23 mouse cellular contexts compared by ENCODE assay signal in genomic region chr16:18116467-18116866, GRCm38 (mm10). TPM values are rescaled to one million over a fixed set of nuclear protein-coding genes. Genes with fewer than 3 reads are reported as not detected.
A peak's percentile ranks its signal among the peaks of the same experiment; 100 is the strongest.
DNase-seq lines count a peak whose midpoint lies in the region; ATAC-seq and TF ChIP-seq lines count a peak whose summit lies in the region.
"Had no signal": no experiment of that assay in that cellular context is flagged by ENCODE, and none has a peak within 500 bp of the region (broad histone marks: within the 10 kb centered on the region; RNA-seq: fewer than 3 reads in every experiment).

No protein-coding gene starts in this region.

- H3K27ac ChIP-seq in embryonic facial prominence, embryonic 13.5 days: no peak overlapping the region
- H3K27ac ChIP-seq in embryonic facial prominence, embryonic 10.5 days (replicated peaks): no peak overlapping the region
- H3K27ac ChIP-seq in midbrain, postnatal 0 days (ENCODE audit: low read depth, low read length): no peak overlapping the region
- H3K27ac ChIP-seq in midbrain, embryonic 15.5 days: no peak overlapping the region
- no peak overlapping the region for H3K27ac ChIP-seq in intestine, embryonic 16.5 days (ENCODE audit: low read length)
- H3K27ac ChIP-seq: forebrain, embryonic 10.5 days; forebrain, embryonic 13.5 days; heart, adult 2 months; heart, embryonic 10.5 days; heart, embryonic 13.5 days; hindbrain, embryonic 12.5 days; hindbrain, embryonic 15.5 days had no signal

- H3K4me3 ChIP-seq in embryonic facial prominence, embryonic 13.5 days: no peak overlapping the region
- H3K4me3 ChIP-seq in embryonic facial prominence, embryonic 10.5 days: no peak overlapping the region
- no peak overlapping the region for H3K4me3 ChIP-seq in midbrain, postnatal 0 days (ENCODE audit: low read depth, low read length)
- no peak overlapping the region for H3K4me3 ChIP-seq in midbrain, embryonic 15.5 days
- H3K4me3 ChIP-seq in intestine, embryonic 16.5 days (ENCODE audit: low read length): no peak overlapping the region
- H3K4me3 ChIP-seq: forebrain, embryonic 10.5 days; forebrain, embryonic 13.5 days; heart, adult 2 months; heart, embryonic 10.5 days; heart, embryonic 13.5 days; hindbrain, embryonic 12.5 days; hindbrain, embryonic 15.5 days had no signal

- H3K9me3 ChIP-seq in embryonic facial prominence, embryonic 13.5 days: no peaks in the 10 kb centered on the region
- no peaks in the 10 kb centered on the region for H3K9me3 ChIP-seq in embryonic facial prominence, embryonic 10.5 days
- no peaks in the 10 kb centered on the region for H3K9me3 ChIP-seq in midbrain, postnatal 0 days (ENCODE audit: low read length)
- H3K9me3 ChIP-seq in midbrain, embryonic 15.5 days: no peaks in the 10 kb centered on the region
- no peaks in the 10 kb centered on the region for H3K9me3 ChIP-seq in intestine, embryonic 16.5 days (ENCODE audit: control insufficient read depth, low read length)
- H3K9me3 ChIP-seq: forebrain, embryonic 13.5 days; heart, embryonic 10.5 days; hindbrain, embryonic 15.5 days had no signal

- no peaks in the 10 kb centered on the region for H3K27me3 ChIP-seq in embryonic facial prominence, embryonic 13.5 days
- H3K27me3 ChIP-seq in embryonic facial prominence, embryonic 10.5 days (replicated peaks; ENCODE audit: low read depth, poor library complexity, severe bottlenecking): no peaks in the 10 kb centered on the region
- no peaks in the 10 kb centered on the region for H3K27me3 ChIP-seq in midbrain, postnatal 0 days (ENCODE audit: insufficient read depth, low read length)
- H3K27me3 ChIP-seq in midbrain, embryonic 15.5 days (replicated peaks): no peaks in the 10 kb centered on the region
- no peaks in the 10 kb centered on the region for H3K27me3 ChIP-seq in intestine, embryonic 16.5 days (replicated peaks; ENCODE audit: control insufficient read depth, insufficient read depth, low read length)
- H3K27me3 ChIP-seq: forebrain, embryonic 13.5 days; hindbrain, embryonic 15.5 days had no signal

- H3K4me1 ChIP-seq in embryonic facial prominence, embryonic 13.5 days: 0 out of 2 replicates have a peak, but pooled peaks cover 5% of the 10 kb centered on the region
- H3K4me1 ChIP-seq in embryonic facial prominence, embryonic 10.5 days: peaks cover 4% of the 10 kb centered on the region; the same call in 1 of the 2 replicates
- no peaks in the 10 kb centered on the region for H3K4me1 ChIP-seq in midbrain, postnatal 0 days (ENCODE audit: insufficient read depth, low read length)
- peaks cover 4% of the 10 kb centered on the region; the same call in 1 of the 2 replicates for H3K4me1 ChIP-seq in midbrain, embryonic 15.5 days
- H3K4me1 ChIP-seq in intestine, embryonic 16.5 days (ENCODE audit: control insufficient read depth, insufficient read depth, low read length): no peaks in the 10 kb centered on the region

- WGBS in embryonic facial prominence, embryonic 13.5 days: 69% methylated on average over 4 of the region's 4 CpGs
- WGBS in embryonic facial prominence, embryonic 10.5 days: 77% methylated on average over 4 of the region's 4 CpGs
- WGBS in midbrain, postnatal 0 days: 70% methylated on average over 4 of the region's 4 CpGs
- WGBS in midbrain, embryonic 15.5 days: 67% methylated on average over 4 of the region's 4 CpGs
- WGBS in intestine, embryonic 16.5 days: 83% methylated on average over 4 of the region's 4 CpGs

- peak; percentile 2 for DNase-seq in cerebellum, adult 11 months
- no peak for DNase-seq in cerebellum, adult 8-10 months
- no peak for DNase-seq in embryonic facial prominence, embryonic 10.5 days (ENCODE audit: low spot score)
- DNase-seq in midbrain, postnatal 0 days (ENCODE audit: low spot score): no peak
- DNase-seq: adrenal gland, adult 8-10 months; adrenal gland, postnatal 25 days; cerebellum, postnatal 25 days; gastrocnemius, postnatal 25 days; heart, adult 2 months; heart, postnatal 14 days; heart, postnatal 4 days; kidney, adult 11 months had no signal

- ATAC-seq in embryonic facial prominence, embryonic 13.5 days (ENCODE audit: insufficient number of reproducible peaks, insufficient read depth, low FRiP score, low TSS enrichment, low read depth): peak; percentile 28; the same call in 1 of the 2 replicates
- ATAC-seq in midbrain, postnatal 0 days (ENCODE audit: low FRiP score): no peak
- ATAC-seq in midbrain, embryonic 15.5 days (replicated peaks): no peak
- ATAC-seq in hematopoietic stem cell, adult 5-6 weeks (replicated peaks in 1 of 2; ENCODE audit: insufficient read depth in 1 of 2, low FRiP score in 2 of 2, low TSS enrichment in 1 of 2, low read depth in 1 of 2, poor library complexity in 2 of 2, severe bottlenecking in 2 of 2): peak; percentile 23 to 39; a peak in 1 of 4 replicates
- no peak for ATAC-seq in intestine, embryonic 16.5 days
- ATAC-seq: activated CD4-positive, CD25-positive, alpha-beta regulatory T cell, adult 4 months; forebrain, embryonic 13.5 days had no signal

- H3K36me3 ChIP-seq in embryonic facial prominence, embryonic 13.5 days: no peaks in the 10 kb centered on the region
- H3K36me3 ChIP-seq in embryonic facial prominence, embryonic 10.5 days (replicated peaks): no peaks in the 10 kb centered on the region
- H3K36me3 ChIP-seq in midbrain, postnatal 0 days (ENCODE audit: insufficient read depth, low read length): no peaks in the 10 kb centered on the region
- no peaks in the 10 kb centered on the region for H3K36me3 ChIP-seq in midbrain, embryonic 15.5 days (replicated peaks)
- no peaks in the 10 kb centered on the region for H3K36me3 ChIP-seq in intestine, embryonic 16.5 days (ENCODE audit: control insufficient read depth, insufficient read depth, low read length)
- H3K36me3 ChIP-seq: forebrain, embryonic 10.5 days; heart, embryonic 10.5 days; heart, embryonic 13.5 days; hindbrain, embryonic 12.5 days; hindbrain, embryonic 15.5 days had no signal

- H3K4me2 ChIP-seq in embryonic facial prominence, embryonic 13.5 days: no peak overlapping the region
- no peak overlapping the region for H3K4me2 ChIP-seq in midbrain, postnatal 0 days (ENCODE audit: low read depth, low read length, poor library complexity, severe bottlenecking)
- H3K4me2 ChIP-seq in midbrain, embryonic 15.5 days: no peak overlapping the region
- H3K4me2 ChIP-seq in intestine, embryonic 16.5 days (ENCODE audit: low read depth, low read length): no peak overlapping the region
- H3K4me2 ChIP-seq: forebrain, embryonic 13.5 days; heart, embryonic 13.5 days; hindbrain, embryonic 12.5 days; hindbrain, embryonic 15.5 days had no signal

- H3K9ac ChIP-seq in embryonic facial prominence, embryonic 13.5 days: no peak overlapping the region
- 0 out of 2 replicates have a peak overlapping the region, but pooled peaks have one; percentile 13 for H3K9ac ChIP-seq in midbrain, postnatal 0 days (replicated peaks; ENCODE audit: low read length, poor library complexity, severe bottlenecking)
- no peak overlapping the region for H3K9ac ChIP-seq in midbrain, embryonic 15.5 days
- no peak overlapping the region for H3K9ac ChIP-seq in intestine, embryonic 16.5 days (ENCODE audit: low read depth, low read length)
- H3K9ac ChIP-seq: forebrain, embryonic 13.5 days; heart, embryonic 13.5 days; hindbrain, embryonic 12.5 days; hindbrain, embryonic 15.5 days had no signal

- TF ChIP-seq CTCF in midbrain, postnatal 0 days (IDR thresholded peaks at IDR 0.05): no peak

RNA-seq across cellular contexts. Expression of gene Rtn4r, which starts 11.0 kb away (rescaled TPM):
- 5.6 and 6.3 TPM in 2 replicates for polyA plus RNA-seq in embryonic facial prominence, embryonic 13.5 days (2015; fragmentation: Nextera tagmentation; extraction: Ambion mirVana)
- 0.87 and 1.4 TPM in 2 replicates for polyA plus RNA-seq in embryonic facial prominence, embryonic 10.5 days (2016; fragmentation: Nextera tagmentation; extraction: Ambion mirVana)
- total RNA-seq in midbrain, postnatal 0 days (2014; rRNA removed): 39.6 and 71.7 TPM in 2 replicates
- polyA plus RNA-seq in midbrain, postnatal 0 days (2015; fragmentation: Nextera tagmentation; extraction: Ambion mirVana): 32.3 and 36.2 TPM in 2 replicates
- polyA plus RNA-seq in midbrain, embryonic 15.5 days (2015; fragmentation: Nextera tagmentation; extraction: Ambion mirVana): 25.0 and 27.2 TPM in 2 replicates
- 0.19 TPM in 1 of 2 replicates, not detected in the other for total RNA-seq in hematopoietic stem cell, adult 5-6 weeks (2017)
- 0.73 and 2.4 TPM in 2 replicates for polyA plus RNA-seq in intestine, embryonic 16.5 days (2015; fragmentation: Nextera tagmentation; extraction: Ambion mirVana)
- total RNA-seq: adrenal gland, postnatal 25 days had no signal
- polyA plus RNA-seq: activated CD4-positive, CD25-positive, alpha-beta regulatory T cell, adult 4 months had no signal

RNA-seq across cellular contexts. Expression of gene Prodh, which starts 26.5 kb away (rescaled TPM):
- 8.2 and 10.5 TPM in 2 replicates for polyA plus RNA-seq in embryonic facial prominence, embryonic 13.5 days (2015; fragmentation: Nextera tagmentation; extraction: Ambion mirVana)
- polyA plus RNA-seq in embryonic facial prominence, embryonic 10.5 days (2016; fragmentation: Nextera tagmentation; extraction: Ambion mirVana): 16.2 and 16.9 TPM in 2 replicates
- 11.1 and 14.8 TPM in 2 replicates for total RNA-seq in midbrain, postnatal 0 days (2014; rRNA removed)
- 5.4 and 6.8 TPM in 2 replicates for polyA plus RNA-seq in midbrain, postnatal 0 days (2015; fragmentation: Nextera tagmentation; extraction: Ambion mirVana)
- polyA plus RNA-seq in midbrain, embryonic 15.5 days (2015; fragmentation: Nextera tagmentation; extraction: Ambion mirVana): 3.7 and 5.0 TPM in 2 replicates
- total RNA-seq in hematopoietic stem cell, adult 5-6 weeks (2017): 41.1 and 67.9 TPM in 2 replicates
- 20.1 and 24.4 TPM in 2 replicates for polyA plus RNA-seq in intestine, embryonic 16.5 days (2015; fragmentation: Nextera tagmentation; extraction: Ambion mirVana)

Comparison
In these comparisons a context has a peak if more than half of its experiments do, and no peak if none do; other contexts are left out.
1. ATAC-seq: peak in embryonic facial prominence, embryonic 13.5 days (single experiment) and hematopoietic stem cell, adult 5-6 weeks (2 of 2); none in midbrain, postnatal 0 days (single experiment), midbrain, embryonic 15.5 days (single experiment) and intestine, embryonic 16.5 days (single experiment).